Mouse (Mus musculus) C2C12 (cell line): ENCODE measurements around the gene Dnajc5.

Experiments
- CTCF ChIP-seq: IDR thresholded peaks from one replicate; pipeline ENCODE4 v1.5.1; 2011; ENCODE audit not compliant: control insufficient read depth, insufficient read depth, insufficient read length
- MYOD1 ChIP-seq: IDR thresholded peaks from one replicate; pipeline ENCODE4 v1.6.1; 2011; ENCODE audit warnings: low read depth; ENCODE audit not compliant: control insufficient read depth, insufficient read length
- MYOG ChIP-seq: IDR thresholded peaks from one replicate; pipeline ENCODE4 v1.6.1; 2011; ENCODE audit not compliant: control insufficient read depth, insufficient read length; ENCODE audit errors: extremely low read depth
- USF1 ChIP-seq: IDR thresholded peaks from one replicate; pipeline ENCODE4 v1.6.1; 2011; ENCODE audit warnings: low read depth, mild to moderate bottlenecking, control low read depth, moderate library complexity

GRCm38 (mm10) chr2:181589732-181590105, 69.4 kb downstream of the Dnajc5 start:
- no peak for TF ChIP-seq CTCF
- no peak for TF ChIP-seq MYOG
- TF ChIP-seq USF1: no peak
- no peak for TF ChIP-seq MYOD1
